Mouse (Mus musculus) naive thymus-derived CD4-positive, alpha-beta T cell, adult 2 months (primary cell): Measurements from ENCODE around the gene Pfas.
"Not testable (repeated sequence)": the region's sequence is repeated elsewhere in the genome, so short reads cannot be mapped to it uniquely, and the experiment has no call there.

Source experiments
- DNase-seq: peaks from one replicate; pipeline ENCODE4 v3.0.0-alpha.2; 2011; ENCODE audit warnings: low read depth

Pfas gene

GRCm38 (mm10) chr11:69015644-69016441, 7.6 kb upstream of the Pfas start, which contains the start of gene Ctc1:
Ctc1 (plus strand) TSS chr11:69015911.
- peak; percentile 94 for DNase-seq

- peak; percentile 87 for DNase-seq
These were observed 3.9 kb upstream of the Pfas start for GRCm38 (mm10) chr11:69012071-69012601.

- not testable (repeated sequence) for DNase-seq
These were observed 3.2 kb upstream of the Pfas start for GRCm38 (mm10) chr11:69011445-69011844.

- no peak for DNase-seq
These were observed 2.4 kb upstream of the Pfas start for GRCm38 (mm10) chr11:69010400-69011323.

GRCm38 (mm10) chr11:69009508-69009907, 1.2 kb upstream of the Pfas start:
- DNase-seq, result no peak

- not testable (repeated sequence) for DNase-seq
These were observed 1.7 kb downstream of the Pfas start for GRCm38 (mm10) chr11:69006575-69006974.

- DNase-seq, result no peak
These were observed 3.1 kb downstream of the Pfas start for GRCm38 (mm10) chr11:69005193-69005592.

- DNase-seq, result no peak
These were observed 4.7 kb downstream of the Pfas start for GRCm38 (mm10) chr11:69003592-69003991.

GRCm38 (mm10) chr11:69002782-69003181, 5.5 kb downstream of the Pfas start:
- not testable (repeated sequence) for DNase-seq

- no peak for DNase-seq
These were observed 11.2 kb downstream of the Pfas start for GRCm38 (mm10) chr11:68997080-68997479.

GRCm38 (mm10) chr11:68994377-68994776, 13.9 kb downstream of the Pfas start:
- DNase-seq, result no peak

- no peak for DNase-seq
These were observed 15.1 kb downstream of the Pfas start for GRCm38 (mm10) chr11:68993122-68993521.

GRCm38 (mm10) chr11:68988341-68988740, 19.9 kb downstream of the Pfas start:
- no peak for DNase-seq

GRCm38 (mm10) chr11:68987365-68987882, 20.8 kb downstream of the Pfas start:
- no peak for DNase-seq

- DNase-seq, result peak; percentile 83
These were observed 25.5 kb downstream of the Pfas start for GRCm38 (mm10) chr11:68982639-68983369.

GRCm38 (mm10) chr11:68980919-68981318, 27.3 kb downstream of the Pfas start:
- no peak for DNase-seq

- no peak for DNase-seq
These were observed 28.9 kb downstream of the Pfas start for GRCm38 (mm10) chr11:68979320-68979733.

- DNase-seq, result no peak
These were observed 32.7 kb downstream of the Pfas start for GRCm38 (mm10) chr11:68975601-68976000.

GRCm38 (mm10) chr11:68975085-68975484, 33.2 kb downstream of the Pfas start, which contains the start of gene Rangrf:
Rangrf (minus strand) TSS chr11:68975185.
- DNase-seq, result no peak

GRCm38 (mm10) chr11:68974059-68974450, 34.2 kb downstream of the Pfas start:
- DNase-seq, result no peak

GRCm38 (mm10) chr11:68973250-68974058, 34.8 kb downstream of the Pfas start:
- peak; percentile 79 for DNase-seq
